Mouse (Mus musculus): ENCODE measurements around the gene Slc25a41. TPM values are rescaled to one million over a fixed set of nuclear protein-coding genes. Genes with fewer than 3 reads are reported as not detected.

The Slc25a41 gene
- polyA plus RNA-seq (2014; fragmentation: Illumina TruSeq; extraction: RNeasy Lipid Tissue Mini Kit (QIAGEN cat#74804); ENCODE audit: insufficient read depth, low read depth, low replicate concordance): not detected

DNA sequence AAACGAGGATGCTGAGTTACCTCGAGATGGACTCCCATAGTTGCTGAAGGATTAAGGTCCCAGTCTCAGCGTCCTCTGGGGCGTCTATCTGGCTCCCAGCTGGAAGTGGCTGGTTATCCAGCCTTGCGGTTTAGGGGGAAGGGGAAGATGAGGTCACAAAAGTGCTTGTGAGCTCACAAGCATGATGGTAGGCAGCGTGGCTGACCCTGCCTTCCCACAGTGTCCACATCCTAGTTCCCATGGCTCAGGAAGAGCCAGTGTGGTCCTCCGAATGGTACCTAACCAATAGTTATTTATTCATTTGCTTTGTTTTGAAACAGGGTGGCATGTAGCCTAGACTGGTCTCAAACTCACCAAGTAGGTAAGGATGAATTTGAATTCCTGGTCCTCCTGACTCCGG is at the start of gene Slc25a41:
Gene Slc25a41 (minus strand): TSS at position 101 of the 400 bp plus-strand sequence.

DNA sequence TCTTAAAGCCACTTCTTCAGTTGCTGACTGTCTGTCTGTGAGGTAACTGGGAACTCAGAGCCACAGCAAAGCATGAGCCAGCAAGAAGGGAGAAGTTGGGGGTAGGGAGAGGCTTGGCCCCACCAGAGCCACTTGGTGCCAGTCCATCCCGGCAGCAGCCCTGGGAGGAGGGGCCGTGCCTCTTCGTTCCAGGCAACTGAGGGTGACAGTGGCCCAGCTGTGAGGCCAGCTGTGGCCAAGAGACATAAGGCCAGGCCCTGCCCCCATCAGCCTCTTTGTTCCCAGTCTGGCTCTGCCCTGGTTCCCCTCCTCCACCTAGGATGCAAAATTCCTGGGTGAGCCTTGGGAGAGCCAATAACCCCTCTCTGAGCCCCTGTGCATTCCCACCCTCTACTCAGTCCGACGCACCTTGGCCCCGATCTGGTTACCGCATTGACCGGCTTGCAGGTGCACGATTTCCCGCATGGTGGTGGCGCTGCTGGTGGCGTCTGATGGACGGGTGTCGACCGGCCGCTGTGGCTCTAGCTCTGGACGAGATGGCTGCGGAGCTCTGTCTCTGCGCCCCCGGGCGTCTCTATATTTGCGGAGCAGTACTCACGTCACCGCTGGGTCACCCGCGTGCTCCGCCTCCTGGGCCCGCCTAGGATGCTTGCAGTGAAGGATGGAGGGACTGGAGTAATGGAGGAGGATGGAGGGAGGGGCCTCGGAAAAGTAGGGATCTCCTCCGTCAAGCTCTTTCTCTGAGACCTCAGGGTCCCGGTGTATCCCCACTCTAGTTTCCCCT is 45.8 kb upstream of the Slc25a41 start, which contains the start of gene Tubb4a:
Gene Tubb4a (minus strand): TSS at position 734 of the 784 bp plus-strand sequence.

GRCm38 (mm10) chr17:57078336-57078735 is 36.9 kb upstream of the Slc25a41 start, which contains the start of gene Dennd1c:
Dennd1c (minus strand) TSS chr17:57078514.

GRCm38 (mm10) chr17:57059486-57059977 is 18.1 kb upstream of the Slc25a41 start, which contains the start of gene Slc25a23:
Slc25a23 (minus strand) TSS chr17:57059863.

GRCm38 (mm10) chr17:57058891-57059485 is 17.5 kb upstream of the Slc25a41 start, which contains the start of gene Crb3:
Crb3 (plus strand) TSS chr17:57059105.

DNA sequence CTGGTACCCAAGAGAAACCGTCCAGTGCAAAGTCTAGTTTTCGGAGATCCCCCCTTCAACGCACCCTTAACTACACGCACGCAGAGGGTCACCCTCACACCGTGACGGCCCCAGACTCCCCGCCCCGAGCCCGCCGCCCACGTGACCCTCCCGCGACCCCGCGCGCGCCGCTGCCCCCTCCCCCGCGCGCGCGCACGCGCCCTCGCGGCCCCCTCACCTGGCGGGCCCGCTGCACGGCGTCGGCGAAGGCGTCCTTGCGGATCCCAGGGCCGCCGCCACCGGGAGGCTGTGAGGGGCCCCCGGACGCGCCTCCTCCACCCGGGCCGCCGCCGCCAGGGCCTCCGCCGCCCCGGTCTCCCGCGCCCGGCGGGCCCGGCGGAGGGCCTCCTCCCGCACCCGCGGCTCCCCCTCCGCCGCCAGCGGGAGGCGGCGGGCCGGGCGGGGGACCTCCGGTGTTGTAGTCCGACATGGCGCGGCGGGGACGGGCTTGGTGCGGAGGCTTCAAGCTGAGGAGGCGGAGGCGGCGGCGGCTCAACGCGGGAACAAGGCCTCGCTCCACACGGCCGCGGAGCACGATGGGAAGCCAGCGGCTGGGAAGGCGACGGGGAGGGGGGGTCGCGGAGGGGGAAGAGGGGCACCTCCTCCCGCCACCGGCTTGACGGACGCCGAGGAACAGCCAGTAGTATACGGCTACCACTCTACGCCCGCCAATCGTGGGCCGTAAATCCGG is 10.4 kb downstream of the Slc25a41 start, which contains the start of gene Khsrp:
Gene Khsrp (minus strand): TSS at position 592 of the 730 bp plus-strand sequence.

GRCm38 (mm10) chr17:57011236-57012141 is 30.0 kb downstream of the Slc25a41 start, which contains the start of the genes Gtf2f1 and Gm17949:
Gtf2f1 (minus strand) TSS chr17:57011288.
Gm17949 (plus strand) TSS chr17:57011469.

GRCm38 (mm10) chr17:56999968-57000609 is 41.4 kb downstream of the Slc25a41 start, which contains the start of gene Pspn:
Pspn (minus strand) TSS chr17:57000018.

GRCm38 (mm10) chr17:56997029-56997667 is 44.3 kb downstream of the Slc25a41 start, which contains the start of gene Alkbh7:
Alkbh7 (plus strand) TSS chr17:56997339.

DNA sequence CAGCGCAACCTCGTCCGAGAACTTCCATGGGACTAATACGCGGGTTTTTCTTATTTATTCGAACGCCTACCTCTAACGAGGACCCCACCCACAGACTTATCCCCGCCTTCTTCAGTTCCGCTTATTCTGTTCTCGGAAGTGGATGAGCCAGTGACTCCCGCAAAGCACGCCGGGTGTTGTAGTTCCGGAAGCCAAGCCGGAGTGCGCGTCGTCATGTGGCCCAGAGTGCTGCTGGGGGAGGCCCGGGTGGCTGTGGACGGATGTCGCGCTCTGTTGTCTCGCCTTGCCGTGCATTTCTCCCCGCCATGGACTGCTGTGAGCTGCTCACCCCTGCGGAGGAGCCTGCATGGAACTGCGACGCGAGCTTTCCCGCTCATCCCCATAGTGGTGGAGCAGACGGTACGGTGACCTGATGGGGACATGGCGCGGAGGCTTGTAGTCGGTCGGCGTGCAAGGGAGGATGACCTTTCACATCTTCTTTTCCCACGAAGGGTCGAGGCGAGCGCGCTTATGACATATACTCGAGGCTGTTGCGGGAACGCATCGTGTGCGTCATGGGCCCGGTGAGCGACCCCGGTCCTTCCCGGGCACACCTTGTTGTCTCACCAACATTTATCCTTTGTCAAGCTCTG is 51.2 kb downstream of the Slc25a41 start, which contains the start of gene Clpp:
Gene Clpp (plus strand): TSS at position 191 of the 632 bp plus-strand sequence.

Other genes with a start within 250 kb of the Slc25a41 start
- gene Rfx2, start 210.6 kb downstream of the Slc25a41 start, polyA plus RNA-seq (2014; fragmentation: Illumina TruSeq; extraction: RNeasy Lipid Tissue Mini Kit (QIAGEN cat#74804); ENCODE audit: insufficient read depth, low read depth, low replicate concordance): 5.4 TPM
- not detected for gene Acsbg2, start 167.2 kb downstream of the Slc25a41 start, polyA plus RNA-seq (2014; fragmentation: Illumina TruSeq; extraction: RNeasy Lipid Tissue Mini Kit (QIAGEN cat#74804); ENCODE audit: insufficient read depth, low read depth, low replicate concordance)
- 0.19 TPM for gene 1700061G19Rik, start 166.2 kb downstream of the Slc25a41 start, polyA plus RNA-seq (2014; fragmentation: Illumina TruSeq; extraction: RNeasy Lipid Tissue Mini Kit (QIAGEN cat#74804); ENCODE audit: insufficient read depth, low read depth, low replicate concordance)
- 16.5 TPM for gene Mllt1, start 106.2 kb downstream of the Slc25a41 start, polyA plus RNA-seq (2014; fragmentation: Illumina TruSeq; extraction: RNeasy Lipid Tissue Mini Kit (QIAGEN cat#74804); ENCODE audit: insufficient read depth, low read depth, low replicate concordance)
- not detected for gene Acer1, start 59.5 kb downstream of the Slc25a41 start, polyA plus RNA-seq (2014; fragmentation: Illumina TruSeq; extraction: RNeasy Lipid Tissue Mini Kit (QIAGEN cat#74804); ENCODE audit: insufficient read depth, low read depth, low replicate concordance)
- 51.4 TPM for gene Clpp, start 51.3 kb downstream of the Slc25a41 start, polyA plus RNA-seq (2014; fragmentation: Illumina TruSeq; extraction: RNeasy Lipid Tissue Mini Kit (QIAGEN cat#74804); ENCODE audit: insufficient read depth, low read depth, low replicate concordance)
- 28.8 TPM for gene Alkbh7, start 44.3 kb downstream of the Slc25a41 start, polyA plus RNA-seq (2014; fragmentation: Illumina TruSeq; extraction: RNeasy Lipid Tissue Mini Kit (QIAGEN cat#74804); ENCODE audit: insufficient read depth, low read depth, low replicate concordance)
- not detected for gene Pspn, start 41.6 kb downstream of the Slc25a41 start, polyA plus RNA-seq (2014; fragmentation: Illumina TruSeq; extraction: RNeasy Lipid Tissue Mini Kit (QIAGEN cat#74804); ENCODE audit: insufficient read depth, low read depth, low replicate concordance)
- gene Gtf2f1, start 30.4 kb downstream of the Slc25a41 start, polyA plus RNA-seq (2014; fragmentation: Illumina TruSeq; extraction: RNeasy Lipid Tissue Mini Kit (QIAGEN cat#74804); ENCODE audit: insufficient read depth, low read depth, low replicate concordance): 31.3 TPM
- gene Gm17949, start 30.2 kb downstream of the Slc25a41 start, polyA plus RNA-seq (2014; fragmentation: Illumina TruSeq; extraction: RNeasy Lipid Tissue Mini Kit (QIAGEN cat#74804); ENCODE audit: insufficient read depth, low read depth, low replicate concordance): not detected
- 17.6 TPM for gene Khsrp, start 10.1 kb downstream of the Slc25a41 start, polyA plus RNA-seq (2014; fragmentation: Illumina TruSeq; extraction: RNeasy Lipid Tissue Mini Kit (QIAGEN cat#74804); ENCODE audit: insufficient read depth, low read depth, low replicate concordance)
- gene Crb3, start 17.5 kb upstream of the Slc25a41 start, polyA plus RNA-seq (2014; fragmentation: Illumina TruSeq; extraction: RNeasy Lipid Tissue Mini Kit (QIAGEN cat#74804); ENCODE audit: insufficient read depth, low read depth, low replicate concordance): 65.6 TPM
- 22.4 TPM for gene Slc25a23, start 18.2 kb upstream of the Slc25a41 start, polyA plus RNA-seq (2014; fragmentation: Illumina TruSeq; extraction: RNeasy Lipid Tissue Mini Kit (QIAGEN cat#74804); ENCODE audit: insufficient read depth, low read depth, low replicate concordance)
- gene Dennd1c, start 36.9 kb upstream of the Slc25a41 start, polyA plus RNA-seq (2014; fragmentation: Illumina TruSeq; extraction: RNeasy Lipid Tissue Mini Kit (QIAGEN cat#74804); ENCODE audit: insufficient read depth, low read depth, low replicate concordance): 6.3 TPM
- gene Tubb4a, start 46.1 kb upstream of the Slc25a41 start, polyA plus RNA-seq (2014; fragmentation: Illumina TruSeq; extraction: RNeasy Lipid Tissue Mini Kit (QIAGEN cat#74804); ENCODE audit: insufficient read depth, low read depth, low replicate concordance): 15.2 TPM
- gene Tnfsf9, start 63.7 kb upstream of the Slc25a41 start, polyA plus RNA-seq (2014; fragmentation: Illumina TruSeq; extraction: RNeasy Lipid Tissue Mini Kit (QIAGEN cat#74804); ENCODE audit: insufficient read depth, low read depth, low replicate concordance): 7.4 TPM
- gene Cd70, start 108.1 kb upstream of the Slc25a41 start, polyA plus RNA-seq (2014; fragmentation: Illumina TruSeq; extraction: RNeasy Lipid Tissue Mini Kit (QIAGEN cat#74804); ENCODE audit: insufficient read depth, low read depth, low replicate concordance): not detected
- 1.2 TPM for gene Tnfsf14, start 152.5 kb upstream of the Slc25a41 start, polyA plus RNA-seq (2014; fragmentation: Illumina TruSeq; extraction: RNeasy Lipid Tissue Mini Kit (QIAGEN cat#74804); ENCODE audit: insufficient read depth, low read depth, low replicate concordance)
- 224 TPM for gene C3, start 186.5 kb upstream of the Slc25a41 start, polyA plus RNA-seq (2014; fragmentation: Illumina TruSeq; extraction: RNeasy Lipid Tissue Mini Kit (QIAGEN cat#74804); ENCODE audit: insufficient read depth, low read depth, low replicate concordance)
- gene Gpr108, start 206.8 kb upstream of the Slc25a41 start, polyA plus RNA-seq (2014; fragmentation: Illumina TruSeq; extraction: RNeasy Lipid Tissue Mini Kit (QIAGEN cat#74804); ENCODE audit: insufficient read depth, low read depth, low replicate concordance): 39.6 TPM
- 37.0 TPM for gene Trip10, start 207.8 kb upstream of the Slc25a41 start, polyA plus RNA-seq (2014; fragmentation: Illumina TruSeq; extraction: RNeasy Lipid Tissue Mini Kit (QIAGEN cat#74804); ENCODE audit: insufficient read depth, low read depth, low replicate concordance)
- 12.2 TPM for gene Vav1, start 237.4 kb upstream of the Slc25a41 start, polyA plus RNA-seq (2014; fragmentation: Illumina TruSeq; extraction: RNeasy Lipid Tissue Mini Kit (QIAGEN cat#74804); ENCODE audit: insufficient read depth, low read depth, low replicate concordance)